Mouse (Mus musculus) thymus, postnatal 14 days (tissue): ENCODE measurements around the gene Pym1.

Source experiments
- DNase-seq: peaks from one replicate; pipeline ENCODE4 v3.0.0; 2021

Gene Pym1

GRCm38 (mm10) chr10:128745946-128746613 lies 1.6 kb upstream of the Pym1 start:
- DNase-seq: peak; percentile 90

GRCm38 (mm10) chr10:128746972-128747645 lies 580 bp upstream of the Pym1 start:
- DNase-seq: no peak

- DNase-seq: peak; percentile 87
Measured at GRCm38 (mm10) chr10:128748252-128748864, 669 bp downstream of the Pym1 start.

GRCm38 (mm10) chr10:128772895-128773294 lies 25.2 kb downstream of the Pym1 start:
- DNase-seq: no peak

GRCm38 (mm10) chr10:128773685-128774084 lies 26.0 kb downstream of the Pym1 start:
- DNase-seq: no peak

- DNase-seq: no peak
Measured at GRCm38 (mm10) chr10:128778441-128778840, 30.8 kb downstream of the Pym1 start.

GRCm38 (mm10) chr10:128779011-128779795 lies 31.5 kb downstream of the Pym1 start:
- peak; percentile 29 for DNase-seq

DNA sequence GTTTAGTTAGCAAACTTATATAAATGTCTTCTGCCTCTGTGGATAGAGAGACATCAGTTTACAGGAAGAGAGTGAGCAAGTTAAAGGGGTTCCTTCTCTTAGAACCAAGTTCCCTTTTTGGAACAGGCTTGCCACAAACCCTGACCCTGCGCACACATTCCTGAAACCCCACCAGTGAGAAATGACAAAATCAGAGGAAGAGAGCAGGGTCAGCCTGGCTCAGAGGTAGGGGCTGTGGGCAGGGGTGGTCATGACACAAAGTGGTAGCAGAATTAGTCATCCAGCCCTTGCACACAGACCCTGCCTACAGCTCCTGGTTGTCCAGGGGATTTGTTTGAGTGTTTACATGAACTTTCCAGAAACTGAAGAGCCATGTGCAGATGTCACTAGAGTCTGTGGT lies 32.5 kb downstream of the Pym1 start:
- DNase-seq: no peak

DNA sequence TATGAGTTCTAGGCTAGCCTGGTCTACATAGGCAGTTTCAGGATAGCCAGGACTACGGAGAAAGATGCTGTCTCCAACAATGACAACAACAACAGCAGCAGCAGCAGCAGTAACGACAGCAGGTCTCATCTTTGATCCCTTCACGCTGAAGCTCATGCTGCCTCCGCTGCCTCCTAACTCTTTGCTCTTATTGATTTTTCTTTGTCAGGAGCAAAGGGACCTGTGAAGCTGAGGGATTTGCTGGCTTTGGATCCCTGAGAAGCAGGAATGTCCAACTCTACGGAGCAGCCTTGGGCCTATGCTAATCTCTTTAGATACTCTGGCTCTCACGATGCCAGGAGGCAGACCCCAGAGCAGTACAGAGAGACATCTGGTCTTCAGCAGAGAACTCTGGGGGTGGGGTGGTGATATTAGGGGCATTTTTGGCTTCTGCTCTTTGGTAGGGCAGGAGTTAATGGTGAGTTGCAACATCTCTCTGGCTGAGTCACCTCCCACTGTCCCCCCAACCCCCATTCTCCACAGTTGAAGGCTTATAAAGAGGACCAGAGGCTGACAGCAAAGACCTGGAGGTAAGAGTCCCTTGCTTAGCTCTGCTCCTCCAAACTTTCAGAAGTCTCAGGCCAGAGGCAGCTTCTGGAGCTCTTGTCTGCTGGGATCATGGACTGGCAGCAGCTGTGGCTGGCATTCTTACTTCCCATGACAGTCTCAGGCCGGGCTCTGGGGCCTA lies 42.9 kb downstream of the Pym1 start, which contains the start of gene Mmp19:
TSS of gene Mmp19 (plus strand) at position 513 of the 727 bp plus-strand sequence.
- no peak for DNase-seq

GRCm38 (mm10) chr10:128792041-128792440 lies 44.4 kb downstream of the Pym1 start:
- no peak for DNase-seq

GRCm38 (mm10) chr10:128793258-128793657 lies 45.6 kb downstream of the Pym1 start:
- DNase-seq: no peak

DNA sequence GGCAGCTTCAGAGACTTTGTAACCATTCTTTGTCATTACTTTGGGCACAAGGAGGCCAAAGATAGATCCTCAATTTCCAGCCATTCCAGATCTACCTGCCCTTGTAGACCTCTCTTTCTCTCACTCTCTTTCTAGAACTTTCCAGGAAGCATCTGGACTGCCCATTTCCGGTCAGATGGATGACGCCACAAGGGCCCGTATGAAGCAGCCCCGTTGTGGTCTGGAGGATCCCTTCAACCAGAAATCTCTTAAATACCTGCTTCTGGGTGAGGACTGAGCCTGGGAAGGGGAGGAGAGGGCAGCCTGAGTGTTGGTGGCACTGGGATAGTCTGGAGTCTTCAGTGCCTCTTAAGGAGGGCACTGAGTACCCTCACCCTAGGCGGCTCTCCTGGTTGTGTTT lies 46.7 kb downstream of the Pym1 start:
- DNase-seq: no peak

DNA sequence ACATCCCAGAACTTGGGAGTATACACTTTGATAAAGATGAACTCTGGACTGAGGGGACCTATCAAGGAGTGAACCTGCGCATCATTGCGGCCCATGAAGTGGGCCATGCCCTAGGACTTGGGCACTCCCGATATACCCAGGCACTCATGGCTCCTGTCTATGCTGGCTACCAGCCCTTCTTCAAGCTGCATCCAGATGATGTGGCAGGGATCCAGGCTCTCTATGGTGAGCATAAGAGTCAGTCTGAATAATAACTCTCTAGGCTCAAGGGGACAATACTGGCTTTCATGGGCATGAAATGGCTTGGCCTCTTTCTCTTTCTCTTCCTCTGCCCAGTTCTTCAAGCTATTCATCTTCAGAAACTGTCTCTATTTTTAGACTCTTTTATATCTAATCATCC lies 47.9 kb downstream of the Pym1 start:
- DNase-seq: no peak

DNA sequence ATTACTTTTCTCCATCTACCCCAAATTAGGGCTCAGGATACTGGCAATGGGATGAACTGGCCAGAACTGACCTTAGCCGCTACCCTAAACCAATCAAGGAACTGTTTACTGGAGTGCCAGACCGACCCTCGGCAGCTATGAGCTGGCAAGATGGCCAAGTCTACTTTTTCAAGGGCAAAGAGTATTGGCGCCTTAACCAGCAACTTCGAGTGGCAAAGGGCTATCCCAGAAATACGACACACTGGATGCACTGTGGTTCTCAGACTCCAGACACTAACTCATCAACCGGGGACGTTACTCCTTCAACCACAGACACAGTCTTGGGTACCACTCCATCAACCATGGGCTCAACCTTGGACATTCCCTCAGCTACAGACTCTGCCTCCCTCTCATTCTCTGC lies 51.0 kb downstream of the Pym1 start:
- no peak for DNase-seq

DNA sequence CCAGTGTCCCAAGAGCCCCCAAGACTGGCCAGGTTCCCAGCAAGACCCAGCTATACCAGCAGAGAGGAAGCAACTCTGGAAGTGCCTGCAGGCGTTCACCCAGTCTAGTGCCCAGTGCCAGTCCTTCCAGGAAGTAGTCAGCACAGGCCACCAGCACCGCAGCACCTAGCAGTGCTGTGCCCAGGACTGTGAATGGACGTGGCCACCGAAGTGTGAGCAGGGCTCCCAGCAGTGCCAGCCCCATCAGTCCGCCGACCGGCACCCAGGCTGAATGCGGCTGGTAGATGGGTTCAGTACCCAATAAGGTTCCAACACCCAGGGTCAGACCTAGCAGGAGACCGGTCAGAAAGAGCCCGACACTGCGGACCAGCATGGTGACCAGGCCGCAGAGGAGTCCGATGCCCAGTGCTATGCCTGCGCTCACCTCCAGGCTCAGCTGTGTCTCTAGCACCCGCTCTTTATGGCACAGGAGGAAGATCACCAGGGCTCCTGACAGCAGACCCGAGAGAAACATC lies 54.3 kb downstream of the Pym1 start:
- no peak for DNase-seq

- DNase-seq: no peak
Measured at GRCm38 (mm10) chr10:128802956-128803355, 55.3 kb downstream of the Pym1 start.

GRCm38 (mm10) chr10:128803361-128803760 lies 55.7 kb downstream of the Pym1 start:
- DNase-seq: no peak

GRCm38 (mm10) chr10:128803771-128804270 lies 56.1 kb downstream of the Pym1 start, which contains the start of gene Dnajc14:
Gene Dnajc14 (plus strand): TSS chr10:128804062.
- no peak for DNase-seq

DNA sequence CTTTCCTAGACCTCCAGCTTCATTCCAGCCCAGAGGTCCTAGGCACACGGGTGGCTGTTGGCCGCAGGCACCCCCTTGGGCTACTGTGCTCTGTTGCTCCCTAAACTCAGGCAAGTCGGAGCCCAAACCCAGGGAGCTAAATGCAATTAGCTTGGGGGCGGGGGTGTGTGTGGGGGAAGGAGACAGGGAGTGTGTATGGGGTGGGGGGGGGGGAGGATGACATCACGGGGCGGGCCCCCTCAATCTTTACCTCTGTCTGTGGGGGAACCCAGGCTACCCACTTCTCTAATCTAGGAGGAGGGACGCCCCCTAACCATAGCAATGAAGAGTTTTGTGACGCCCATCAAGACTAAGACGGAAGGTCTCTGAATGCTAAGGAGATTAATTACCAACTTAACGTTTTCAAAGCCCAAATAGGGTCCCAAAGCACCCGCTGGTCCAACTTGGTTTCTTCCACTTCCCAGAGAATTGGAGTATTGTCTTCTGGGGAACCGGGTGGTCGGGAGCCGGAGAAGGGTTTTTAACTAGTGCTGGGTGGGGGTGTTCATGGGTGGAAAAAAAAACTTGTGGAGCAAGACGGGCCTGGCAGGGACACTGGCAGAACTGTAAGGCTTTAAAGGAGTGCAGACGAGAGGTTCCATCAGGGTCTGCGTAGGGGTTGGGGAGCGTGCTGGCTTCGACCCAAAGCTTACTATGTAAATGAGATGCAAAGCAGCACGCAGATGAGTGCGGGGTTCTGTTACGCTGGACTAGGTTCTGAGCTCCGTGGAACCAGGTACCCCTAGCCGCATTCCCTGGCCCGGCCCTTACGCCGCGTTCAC lies 56.8 kb downstream of the Pym1 start, which contains the start of gene Tmem198b:
TSS of gene Tmem198b (minus strand) at position 100 of the 821 bp plus-strand sequence.
- peak; percentile 65 for DNase-seq

DNA sequence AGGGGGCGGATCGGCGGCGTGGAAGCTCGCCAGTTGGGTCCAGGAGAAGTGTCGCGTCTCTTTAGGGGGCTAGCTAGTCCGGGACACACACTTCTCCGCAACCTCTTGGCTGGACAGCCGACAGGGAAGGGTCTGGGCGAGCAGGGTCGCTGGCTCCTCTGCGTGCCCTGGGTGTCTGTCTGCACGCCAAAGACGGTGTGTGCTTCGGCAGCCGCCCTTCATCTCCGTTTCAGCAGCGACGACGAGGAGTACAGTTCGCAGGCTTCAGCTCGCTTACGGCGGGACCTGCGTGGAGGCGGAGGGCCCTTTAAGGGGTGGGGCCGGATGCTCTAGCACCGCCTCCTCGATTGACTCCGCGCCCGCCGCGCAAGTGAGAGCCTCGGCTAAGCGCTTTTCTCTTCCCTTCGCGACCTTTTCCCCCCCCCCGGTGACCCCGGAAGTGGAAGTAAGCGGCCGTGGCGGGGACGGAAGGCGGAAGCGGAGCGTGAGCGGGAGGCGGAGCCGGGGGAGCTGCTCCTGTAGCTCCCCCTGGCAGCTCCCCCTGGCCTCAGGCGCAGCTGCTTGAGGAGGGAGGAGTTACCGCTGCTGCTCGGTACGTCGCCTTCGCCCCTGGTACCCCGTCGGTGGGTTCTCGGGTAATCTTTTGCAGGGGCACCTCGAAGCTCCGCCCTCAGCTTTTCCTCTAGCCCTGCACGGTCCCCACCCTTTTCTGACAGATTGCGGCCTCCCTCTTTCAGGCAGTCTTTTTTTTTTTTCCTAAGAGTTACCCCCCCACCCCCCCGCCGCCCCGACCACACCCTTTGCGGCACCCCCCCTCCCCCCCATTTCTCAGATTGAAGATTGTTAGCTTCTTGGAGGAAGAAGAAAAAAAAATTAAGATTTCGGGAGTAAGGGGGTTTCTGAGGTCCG lies 57.7 kb downstream of the Pym1 start:
- peak; percentile 98 for DNase-seq
